Mouse (Mus musculus) olfactory bulb, adult 2 months (tissue): Measurements from ENCODE around the gene Nodal.

Experiments used
- CTCF ChIP-seq: fragments of 200-500 bp; IDR thresholded peaks from 2 replicates; pipeline ENCODE4 v1.5.1; 2012; ENCODE audit warnings: low read depth, mild to moderate bottlenecking, low read length, moderate library complexity; ENCODE audit not compliant: insufficient read depth
- POLR2A ChIP-seq: fragments of 200-500 bp; IDR thresholded peaks from 2 replicates; pipeline ENCODE4 v1.6.1; 2012; ENCODE audit warnings: mild to moderate bottlenecking, low read depth, low read length, moderate library complexity; ENCODE audit not compliant: insufficient read depth

DNA sequence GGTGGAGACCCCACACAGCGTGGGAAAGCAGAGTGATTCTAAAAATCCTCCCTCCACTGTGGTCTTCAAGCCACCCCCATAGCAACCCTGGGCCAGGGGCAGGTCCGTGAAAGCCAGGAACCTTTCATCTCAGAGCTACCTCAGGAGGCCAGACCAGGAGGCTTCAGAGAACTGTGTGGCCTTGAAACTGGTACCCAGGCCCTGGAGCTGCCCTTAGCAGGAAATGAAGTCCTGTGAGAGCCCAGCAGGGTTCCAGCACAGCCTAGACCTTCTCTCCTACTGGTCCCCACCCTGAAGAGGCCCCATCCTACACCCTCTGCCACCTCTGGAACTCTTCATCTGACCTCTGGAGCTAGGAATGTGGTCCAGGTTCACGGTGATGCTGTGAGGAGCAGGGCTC lies 19.6 kb upstream of the Nodal start:
- TF ChIP-seq POLR2A (no peak), CTCF (no peak)
